Mouse (Mus musculus): ENCODE results near the gene Lhx8. TPM values are rescaled to one million over a fixed set of nuclear protein-coding genes. Genes with fewer than 3 reads are reported as not detected.
A peak's percentile ranks its signal among the peaks of the same experiment; 100 is the strongest.

Lhx8 gene
- polyA plus RNA-seq, 1 experiment: 0.32 TPM

DNA sequence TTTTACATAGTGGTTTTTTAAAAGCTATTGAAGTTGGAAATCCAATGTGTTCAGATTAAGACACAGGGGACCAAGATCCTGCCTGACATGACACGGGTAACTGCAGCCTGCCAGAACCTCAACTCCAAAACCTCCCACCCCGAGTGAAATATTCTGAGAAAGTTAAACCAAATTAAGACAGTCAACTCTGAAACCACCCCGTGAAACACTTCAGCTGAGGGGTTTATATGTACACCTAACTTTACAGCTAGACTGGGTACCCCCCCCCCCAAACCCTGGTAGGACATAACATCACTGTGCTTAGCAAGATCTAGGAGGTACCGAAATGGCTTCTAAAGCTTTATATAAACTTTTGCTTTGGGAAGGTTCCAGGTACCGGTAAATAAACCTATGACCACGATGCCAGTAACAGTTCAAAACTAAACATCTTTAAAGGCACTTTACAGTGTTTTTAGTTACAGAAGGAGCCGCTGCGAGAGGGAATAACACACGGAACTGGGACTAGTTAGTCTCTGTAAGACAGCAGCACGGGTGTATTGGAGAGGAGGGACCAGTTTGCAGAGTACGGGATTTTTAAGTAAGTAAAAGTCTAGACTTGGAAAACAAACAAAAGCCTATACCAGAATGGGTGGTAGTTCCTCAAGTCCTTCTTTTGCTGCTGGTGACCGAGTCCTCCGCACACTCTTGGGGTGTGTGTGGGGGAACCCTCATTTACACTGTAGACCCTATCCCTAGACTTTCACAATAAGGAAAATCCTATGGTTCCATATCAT, 3.2 kb downstream of the Lhx8 start:
- H3K4me3 ChIP-seq (ENCODE audit: control insufficient read depth, insufficient read depth, low read length): no peak overlapping the region
- peaks cover 16% of the 10 kb centered on the region for H3K27me3 ChIP-seq (ENCODE audit: control insufficient read depth, insufficient read depth, low read length)
- H3K4me1 ChIP-seq (replicated peaks; ENCODE audit: control insufficient read depth, insufficient read depth, low read length): no peaks in the 10 kb centered on the region
- no peak overlapping the region for H3K27ac ChIP-seq (ENCODE audit: control insufficient read depth, insufficient read depth, low read length)
- 8% methylated on average over 13 of the region's 13 CpGs for WGBS
- no peak for DNase-seq
- no peaks in the 10 kb centered on the region for H3K36me3 ChIP-seq (ENCODE audit: control insufficient read depth, insufficient read depth, low read length)
- no peak for TF ChIP-seq CTCF (IDR thresholded peaks at IDR 0.05; ENCODE audit: borderline replicate concordance, control insufficient read depth, extremely low read depth, insufficient read depth, low read length, poor library complexity)
- no peak for TF ChIP-seq POLR2A (IDR thresholded peaks at IDR 0.05; ENCODE audit: control insufficient read depth, extremely low read depth, insufficient read depth, low read length, poor library complexity)

GRCm38 (mm10) chr3:154321921-154322574, 8.4 kb downstream of the Lhx8 start:
- H3K4me3 ChIP-seq (ENCODE audit: control insufficient read depth, insufficient read depth, low read length): no peak overlapping the region
- no peak for TF ChIP-seq POLR2A (IDR thresholded peaks at IDR 0.05; ENCODE audit: control insufficient read depth, extremely low read depth, insufficient read depth, low read length, poor library complexity)
- TF ChIP-seq CTCF (IDR thresholded peaks at IDR 0.05; ENCODE audit: borderline replicate concordance, control insufficient read depth, extremely low read depth, insufficient read depth, low read length, poor library complexity): no peak
- no peaks in the 10 kb centered on the region for H3K4me1 ChIP-seq (replicated peaks; ENCODE audit: control insufficient read depth, insufficient read depth, low read length)
- no peaks in the 10 kb centered on the region for H3K36me3 ChIP-seq (ENCODE audit: control insufficient read depth, insufficient read depth, low read length)
- 69% methylated on average over 13 of the region's 13 CpGs for WGBS
- no peak overlapping the region for H3K27ac ChIP-seq (ENCODE audit: control insufficient read depth, insufficient read depth, low read length)
- no peaks in the 10 kb centered on the region for H3K27me3 ChIP-seq (ENCODE audit: control insufficient read depth, insufficient read depth, low read length)
- DNase-seq: no peak

GRCm38 (mm10) chr3:154317651-154318248, 12.7 kb downstream of the Lhx8 start:
- 21% methylated on average over 5 of the region's 5 CpGs for WGBS
- Histone ChIP-seq H3K27ac (ENCODE audit: control insufficient read depth, insufficient read depth, low read length) (no peak overlapping the region), H3K27me3 (ENCODE audit: control insufficient read depth, insufficient read depth, low read length) (no peaks in the 10 kb centered on the region), H3K4me1 (replicated peaks; ENCODE audit: control insufficient read depth, insufficient read depth, low read length) (no peaks in the 10 kb centered on the region), H3K4me3 (ENCODE audit: control insufficient read depth, insufficient read depth, low read length) (no peak overlapping the region), H3K36me3 (ENCODE audit: control insufficient read depth, insufficient read depth, low read length) (no peaks in the 10 kb centered on the region)
- DNase-seq: peak; percentile 6
- TF ChIP-seq CTCF (IDR thresholded peaks at IDR 0.05; ENCODE audit: borderline replicate concordance, control insufficient read depth, extremely low read depth, insufficient read depth, low read length, poor library complexity): no peak
- TF ChIP-seq POLR2A (IDR thresholded peaks at IDR 0.05; ENCODE audit: control insufficient read depth, extremely low read depth, insufficient read depth, low read length, poor library complexity): no peak

GRCm38 (mm10) chr3:154305163-154305884, 25.1 kb downstream of the Lhx8 start:
- no peak overlapping the region for H3K4me3 ChIP-seq (ENCODE audit: control insufficient read depth, insufficient read depth, low read length)
- no peak overlapping the region for H3K27ac ChIP-seq (ENCODE audit: control insufficient read depth, insufficient read depth, low read length)
- H3K36me3 ChIP-seq (ENCODE audit: control insufficient read depth, insufficient read depth, low read length): no peaks in the 10 kb centered on the region
- no peaks in the 10 kb centered on the region for H3K4me1 ChIP-seq (replicated peaks; ENCODE audit: control insufficient read depth, insufficient read depth, low read length)
- no peak for DNase-seq
- WGBS: 76% methylated on average over 16 of the region's 16 CpGs
- TF ChIP-seq POLR2A (IDR thresholded peaks at IDR 0.05; ENCODE audit: control insufficient read depth, extremely low read depth, insufficient read depth, low read length, poor library complexity) (no peak), CTCF (IDR thresholded peaks at IDR 0.05; ENCODE audit: borderline replicate concordance, control insufficient read depth, extremely low read depth, insufficient read depth, low read length, poor library complexity) (no peak)
- no peaks in the 10 kb centered on the region for H3K27me3 ChIP-seq (ENCODE audit: control insufficient read depth, insufficient read depth, low read length)

DNA sequence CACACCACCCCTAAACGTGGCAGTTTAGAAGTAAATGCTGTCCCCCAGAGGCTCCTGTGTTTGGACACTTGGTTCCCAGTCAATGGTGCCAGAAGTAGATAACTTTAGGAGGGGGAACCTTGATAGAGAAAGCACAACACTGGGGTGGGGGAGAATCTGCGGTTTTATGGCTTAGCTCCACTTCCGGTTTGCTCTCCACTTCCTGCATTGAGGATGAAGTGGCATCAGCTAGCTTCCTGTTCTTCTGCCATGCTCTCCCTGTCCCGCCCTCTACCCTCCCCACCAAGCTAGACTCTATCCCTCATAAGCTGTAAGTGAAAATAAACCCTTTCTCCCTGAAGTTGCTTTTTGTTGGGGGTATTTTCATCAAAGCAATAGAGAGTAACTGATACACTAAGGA, 29.4 kb downstream of the Lhx8 start:
- Histone ChIP-seq H3K27ac (ENCODE audit: control insufficient read depth, insufficient read depth, low read length) (no peak overlapping the region), H3K4me3 (ENCODE audit: control insufficient read depth, insufficient read depth, low read length) (no peak overlapping the region), H3K36me3 (ENCODE audit: control insufficient read depth, insufficient read depth, low read length) (no peaks in the 10 kb centered on the region), H3K4me1 (replicated peaks; ENCODE audit: control insufficient read depth, insufficient read depth, low read length) (no peaks in the 10 kb centered on the region), H3K27me3 (ENCODE audit: control insufficient read depth, insufficient read depth, low read length) (no peaks in the 10 kb centered on the region)
- WGBS: 31% methylated on average over 4 of the region's 4 CpGs
- no peak for DNase-seq
- TF ChIP-seq CTCF (IDR thresholded peaks at IDR 0.05; ENCODE audit: borderline replicate concordance, control insufficient read depth, extremely low read depth, insufficient read depth, low read length, poor library complexity) (no peak), POLR2A (IDR thresholded peaks at IDR 0.05; ENCODE audit: control insufficient read depth, extremely low read depth, insufficient read depth, low read length, poor library complexity) (no peak)

- Histone ChIP-seq H3K27ac (ENCODE audit: control insufficient read depth, insufficient read depth, low read length) (no peak overlapping the region), H3K36me3 (ENCODE audit: control insufficient read depth, insufficient read depth, low read length) (no peaks in the 10 kb centered on the region), H3K4me3 (ENCODE audit: control insufficient read depth, insufficient read depth, low read length) (no peak overlapping the region), H3K27me3 (ENCODE audit: control insufficient read depth, insufficient read depth, low read length) (no peaks in the 10 kb centered on the region), H3K4me1 (replicated peaks; ENCODE audit: control insufficient read depth, insufficient read depth, low read length) (no peaks in the 10 kb centered on the region)
- no peak for DNase-seq
- WGBS: 93% methylated on average over 9 of the region's 9 CpGs
- TF ChIP-seq CTCF (IDR thresholded peaks at IDR 0.05; ENCODE audit: borderline replicate concordance, control insufficient read depth, extremely low read depth, insufficient read depth, low read length, poor library complexity): no peak
- no peak for TF ChIP-seq POLR2A (IDR thresholded peaks at IDR 0.05; ENCODE audit: control insufficient read depth, extremely low read depth, insufficient read depth, low read length, poor library complexity)
These were observed 30.5 kb downstream of the Lhx8 start for GRCm38 (mm10) chr3:154300006-154300405.
